Mouse (Mus musculus): ENCODE data around the gene Lgals1. TPM values are rescaled to one million over a fixed set of nuclear protein-coding genes. Genes with fewer than 3 reads are reported as not detected.

Gene Lgals1
- total RNA-seq, 2 experiments from 2014 or later: 25.2 to 29.4 TPM

- no peak for DNase-seq
- intact Hi-C loops (cut with DNase I): no loop called here
Measured at GRCm38 (mm10) chr15:78936403-78936802, 9.9 kb downstream of the Lgals1 start.

- DNase-seq: no peak
- intact Hi-C loops (cut with DNase I): no loop called here
Measured at GRCm38 (mm10) chr15:78937311-78937710, 10.8 kb downstream of the Lgals1 start.

GRCm38 (mm10) chr15:78937963-78938362 is 11.4 kb downstream of the Lgals1 start:
- intact Hi-C loops (cut with DNase I): no loop called here
- DNase-seq: peak; percentile 51

- no peak for DNase-seq
- intact Hi-C loops (cut with DNase I): no loop called here
Measured at GRCm38 (mm10) chr15:78940325-78940724, 13.8 kb downstream of the Lgals1 start.

GRCm38 (mm10) chr15:78942663-78943062 is 16.1 kb downstream of the Lgals1 start:
- intact Hi-C loops (cut with DNase I): no loop called here

GRCm38 (mm10) chr15:78946232-78946631 is 19.7 kb downstream of the Lgals1 start:
- no peak for DNase-seq
- intact Hi-C loops (cut with DNase I): no loop called here

More at GRCm38 (mm10) chr15:78942663-78943062, 16.1 kb downstream of the Lgals1 start:
- peak; percentile 82 for DNase-seq

GRCm38 (mm10) chr15:78947657-78948056 is 21.1 kb downstream of the Lgals1 start, which contains the start of gene Triobp:
Gene Triobp (plus strand): TSS chr15:78947724.
- intact Hi-C loops (cut with DNase I): no loop called here
- DNase-seq: peak; percentile 91

- intact Hi-C loops (cut with DNase I): no loop called here
- DNase-seq: no peak
Measured at GRCm38 (mm10) chr15:78948152-78948725, 21.7 kb downstream of the Lgals1 start.

GRCm38 (mm10) chr15:78948883-78949282 is 22.4 kb downstream of the Lgals1 start:
- DNase-seq: no peak
- intact Hi-C loops (cut with DNase I): no loop called here

GRCm38 (mm10) chr15:78955663-78956062 is 29.1 kb downstream of the Lgals1 start:
- DNase-seq: no peak
- intact Hi-C loops (cut with DNase I): no loop called here

GRCm38 (mm10) chr15:78956351-78956750 is 29.8 kb downstream of the Lgals1 start:
- intact Hi-C loops (cut with DNase I): no loop called here
- no peak for DNase-seq

- intact Hi-C loops (cut with DNase I): no loop called here
- DNase-seq: no peak
Measured at GRCm38 (mm10) chr15:78957021-78957420, 30.5 kb downstream of the Lgals1 start.

GRCm38 (mm10) chr15:78959537-78959936 is 33.0 kb downstream of the Lgals1 start:
- intact Hi-C loops (cut with DNase I): no loop called here
- DNase-seq: no peak

- intact Hi-C loops (cut with DNase I): no loop called here
- no peak for DNase-seq
Measured at GRCm38 (mm10) chr15:78960088-78960487, 33.6 kb downstream of the Lgals1 start.

- peak; percentile 79 for DNase-seq
- intact Hi-C loops (cut with DNase I): no loop called here
Measured at GRCm38 (mm10) chr15:78962885-78963284, 36.4 kb downstream of the Lgals1 start.

GRCm38 (mm10) chr15:78971626-78972025 is 45.1 kb downstream of the Lgals1 start:
- intact Hi-C loops (cut with DNase I): no loop called here
- no peak for DNase-seq

GRCm38 (mm10) chr15:78973950-78974349 is 47.4 kb downstream of the Lgals1 start:
- DNase-seq: no peak
- intact Hi-C loops (cut with DNase I): no loop called here

GRCm38 (mm10) chr15:78977676-78978159 is 51.2 kb downstream of the Lgals1 start:
- intact Hi-C loops (cut with DNase I): no loop called here
- DNase-seq: no peak

- intact Hi-C loops (cut with DNase I): no loop called here
- no peak for DNase-seq
Measured at GRCm38 (mm10) chr15:78978875-78979274, 52.4 kb downstream of the Lgals1 start.
